Mouse (Mus musculus) c-Kit-positive CD71-positive TER-119-negative erythroid progenitor cells, embryonic 14.5 days (primary cell): ENCODE results near the gene Bok.

Experiments used
- DNase-seq: peaks from one replicate; pipeline ENCODE4 v3.0.0-alpha.2; 2013; ENCODE audit warnings: low read depth

Bok gene

GRCm38 (mm10) chr1:93691106-93691505 is 5.6 kb downstream of the Bok start:
- no peak for DNase-seq

GRCm38 (mm10) chr1:93691786-93692357 is 6.4 kb downstream of the Bok start:
- DNase-seq, result no peak

DNA sequence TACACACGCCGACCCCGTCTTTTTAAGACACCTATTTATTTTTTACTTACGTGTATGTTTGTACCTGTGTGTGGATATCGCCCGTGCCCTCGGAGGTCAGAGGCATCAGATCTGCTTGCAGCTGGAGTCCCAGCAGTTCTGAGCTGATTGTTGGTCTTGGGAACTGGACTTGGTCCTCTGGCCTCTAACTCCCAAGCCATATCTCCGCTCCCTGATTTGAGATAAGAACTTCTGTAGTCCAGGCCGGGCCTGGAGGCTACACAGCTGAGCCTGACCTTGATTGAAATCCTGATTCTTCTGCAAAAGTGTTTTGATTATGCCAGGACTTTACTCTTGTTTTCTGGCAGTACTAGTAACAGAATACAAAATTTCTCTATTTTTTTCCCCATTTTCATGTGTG is 7.3 kb downstream of the Bok start:
- no peak for DNase-seq

GRCm38 (mm10) chr1:93693502-93693901 is 8.0 kb downstream of the Bok start:
- DNase-seq, result no peak

DNA sequence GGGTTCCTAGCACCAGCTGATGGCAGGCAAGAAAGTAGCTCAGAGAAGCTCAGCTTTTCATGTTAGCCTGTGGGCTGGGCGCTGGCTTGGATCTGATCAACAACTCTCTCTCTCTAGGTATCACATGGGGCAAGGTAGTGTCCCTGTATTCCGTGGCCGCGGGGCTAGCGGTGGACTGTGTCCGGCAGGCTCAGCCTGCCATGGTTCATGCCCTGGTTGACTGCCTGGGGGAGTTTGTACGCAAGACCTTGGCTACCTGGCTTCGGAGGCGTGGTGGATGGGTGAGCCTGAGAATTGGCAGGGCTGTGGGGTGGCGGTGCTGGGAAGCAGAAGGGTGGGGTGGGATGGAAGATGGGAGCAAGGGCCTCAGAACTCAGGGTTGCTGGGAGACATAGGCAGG is 8.5 kb downstream of the Bok start:
- no peak for DNase-seq

DNA sequence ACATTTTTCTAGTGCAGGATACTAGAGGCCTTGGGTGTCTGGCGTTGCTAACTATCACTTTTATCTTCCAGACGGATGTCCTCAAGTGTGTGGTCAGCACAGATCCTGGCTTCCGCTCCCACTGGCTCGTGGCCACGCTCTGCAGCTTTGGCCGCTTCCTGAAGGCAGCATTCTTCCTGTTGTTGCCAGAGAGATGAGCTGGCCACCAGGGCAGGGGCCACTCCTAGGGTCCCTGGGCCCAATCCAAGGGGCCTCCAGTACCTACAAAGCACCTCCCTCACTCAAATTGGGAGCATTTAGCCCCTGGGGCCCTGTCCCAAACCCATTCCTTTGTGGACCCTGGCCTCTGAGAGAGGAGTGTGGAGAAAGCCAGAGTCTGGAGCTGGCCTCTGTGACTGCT is 9.5 kb downstream of the Bok start:
- DNase-seq, result no peak

- DNase-seq, result no peak
Observed at GRCm38 (mm10) chr1:93697317-93697716, 11.9 kb downstream of the Bok start.

GRCm38 (mm10) chr1:93699159-93699558 is 13.7 kb downstream of the Bok start:
- DNase-seq, result no peak

- no peak for DNase-seq
Observed at GRCm38 (mm10) chr1:93702106-93702505, 16.6 kb downstream of the Bok start.

DNA sequence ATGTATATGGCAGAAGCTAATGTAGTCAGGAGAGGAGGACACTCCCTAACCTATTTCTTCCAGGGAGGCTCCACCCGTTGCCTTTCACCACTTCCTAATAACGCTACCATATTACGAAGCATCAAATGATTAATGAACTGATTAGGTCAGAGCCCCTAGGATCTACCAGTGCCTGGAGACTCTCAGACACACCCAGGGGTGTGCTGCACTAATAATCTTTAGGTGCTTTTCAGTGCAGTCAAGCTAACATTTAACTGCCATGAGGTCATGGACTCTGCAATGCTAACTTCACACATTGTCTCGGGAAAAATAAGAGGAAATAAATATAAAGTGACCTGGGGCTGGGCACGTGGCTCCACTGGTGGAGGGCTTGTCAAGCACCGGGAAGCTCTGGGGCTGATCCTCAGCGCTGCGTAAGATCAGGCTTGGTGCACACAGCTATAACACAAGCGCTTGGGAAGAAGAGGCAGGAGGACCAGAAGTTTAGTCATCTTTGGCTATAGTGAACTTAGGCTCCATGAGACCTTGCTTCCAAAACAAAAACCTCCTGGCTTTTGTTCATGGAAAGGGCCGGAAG is 18.1 kb downstream of the Bok start:
- DNase-seq, result no peak

GRCm38 (mm10) chr1:93704341-93704740 is 18.9 kb downstream of the Bok start:
- DNase-seq, result no peak

GRCm38 (mm10) chr1:93705389-93705788 is 19.9 kb downstream of the Bok start:
- DNase-seq, result no peak

DNA sequence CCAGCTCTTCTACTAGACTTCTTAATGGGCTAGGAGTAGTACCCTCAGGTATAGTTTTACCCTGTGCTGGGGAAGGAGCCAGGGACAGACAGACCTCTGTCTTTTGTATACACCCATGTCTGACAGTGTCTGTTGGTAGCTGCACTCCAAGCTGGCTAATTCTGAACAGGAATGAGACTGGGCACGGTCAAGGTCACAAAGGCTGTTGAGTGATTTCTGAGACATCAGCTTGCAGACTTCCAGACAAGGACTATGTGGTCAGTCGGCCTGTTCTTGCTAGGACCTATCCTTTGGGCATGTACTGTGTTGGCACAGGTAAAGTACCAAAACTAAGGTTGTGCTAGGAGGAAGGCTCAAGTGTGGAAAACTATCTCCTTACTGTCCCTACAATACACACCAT is 30.7 kb downstream of the Bok start:
- no peak for DNase-seq

DNA sequence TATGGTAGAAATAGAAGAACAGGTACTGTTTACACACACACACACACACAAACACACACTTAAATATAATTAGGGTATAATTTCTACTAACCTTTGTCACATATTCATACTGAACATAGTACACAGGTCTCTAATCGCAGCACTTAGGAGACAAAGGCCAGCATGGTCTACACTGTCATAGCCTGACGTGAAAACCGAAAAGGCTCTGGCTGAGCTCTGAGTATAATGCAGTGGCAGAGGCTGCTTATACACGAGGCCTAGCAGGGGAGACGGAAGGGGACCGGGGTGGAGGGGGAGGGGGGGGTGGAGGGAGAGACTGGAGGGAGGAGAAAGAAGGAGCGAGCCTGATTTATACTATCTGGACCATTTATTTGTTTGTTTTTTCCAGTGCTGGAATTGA is 36.1 kb downstream of the Bok start:
- DNase-seq, result no peak

GRCm38 (mm10) chr1:93724623-93725022 is 39.2 kb downstream of the Bok start:
- no peak for DNase-seq

- no peak for DNase-seq
Observed at GRCm38 (mm10) chr1:93725665-93726064, 40.2 kb downstream of the Bok start.

DNA sequence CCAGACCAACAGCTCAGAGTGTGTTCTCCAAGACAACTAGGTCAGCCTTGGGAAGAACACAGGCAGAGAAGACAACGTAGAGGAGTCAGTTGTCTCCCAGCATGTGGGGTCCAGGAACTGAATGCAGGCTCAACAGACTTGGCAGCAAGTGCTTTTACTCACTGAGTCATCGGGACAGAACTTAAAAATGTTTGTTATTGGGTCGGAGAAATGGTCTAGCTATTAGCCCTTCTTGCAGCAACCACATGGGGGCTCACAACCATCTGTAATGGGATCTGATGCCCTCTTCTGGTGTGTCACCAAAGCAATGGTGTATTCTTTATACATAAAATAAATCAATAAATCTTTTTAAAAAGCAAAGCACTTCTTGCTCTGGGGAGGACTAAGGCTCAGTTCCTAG is 40.7 kb downstream of the Bok start:
- no peak for DNase-seq

GRCm38 (mm10) chr1:93726974-93727373 is 41.5 kb downstream of the Bok start:
- no peak for DNase-seq

DNA sequence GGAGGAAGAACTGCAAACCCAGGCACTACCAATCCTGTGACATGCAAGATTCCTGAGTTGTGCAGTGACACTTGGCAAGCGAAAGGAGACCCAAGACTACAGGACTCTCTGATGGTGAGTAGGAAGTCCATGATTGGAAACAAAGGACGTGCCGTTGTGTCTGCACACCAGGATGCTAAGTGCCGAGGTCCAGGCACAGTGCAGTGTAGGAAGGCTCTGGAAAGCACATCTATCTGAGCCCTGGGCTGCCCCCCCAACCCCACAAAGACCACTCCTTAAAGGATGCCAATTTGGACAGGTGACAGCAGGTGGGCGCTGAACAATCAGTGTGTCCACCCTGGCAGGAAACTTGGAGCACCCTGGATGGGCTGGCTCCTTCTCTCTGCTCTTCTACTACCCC is 45.6 kb downstream of the Bok start:
- DNase-seq, result no peak

GRCm38 (mm10) chr1:93731880-93732281 is 46.4 kb downstream of the Bok start:
- no peak for DNase-seq

- no peak for DNase-seq
Observed at GRCm38 (mm10) chr1:93735859-93736258, 50.4 kb downstream of the Bok start.

DNA sequence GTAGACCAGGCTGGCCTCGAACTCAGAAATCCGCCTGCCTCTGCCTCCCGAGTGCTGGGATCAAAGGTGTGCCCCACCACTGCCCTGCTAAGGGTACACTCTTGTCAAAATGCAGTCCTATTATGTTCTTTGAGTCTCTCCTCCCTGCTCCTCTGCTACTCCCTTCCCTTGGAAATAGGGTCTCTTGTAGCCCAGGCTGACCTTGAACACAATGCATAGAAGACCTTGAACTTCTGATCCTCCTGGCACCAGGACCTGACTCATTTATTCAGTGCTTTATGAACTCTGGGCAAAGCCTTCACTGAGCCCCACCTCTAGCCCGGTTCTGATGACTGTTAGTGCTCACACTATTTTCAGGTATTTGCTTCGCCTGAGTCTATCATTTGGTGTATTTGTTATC is 52.3 kb downstream of the Bok start:
- no peak for DNase-seq

DNA sequence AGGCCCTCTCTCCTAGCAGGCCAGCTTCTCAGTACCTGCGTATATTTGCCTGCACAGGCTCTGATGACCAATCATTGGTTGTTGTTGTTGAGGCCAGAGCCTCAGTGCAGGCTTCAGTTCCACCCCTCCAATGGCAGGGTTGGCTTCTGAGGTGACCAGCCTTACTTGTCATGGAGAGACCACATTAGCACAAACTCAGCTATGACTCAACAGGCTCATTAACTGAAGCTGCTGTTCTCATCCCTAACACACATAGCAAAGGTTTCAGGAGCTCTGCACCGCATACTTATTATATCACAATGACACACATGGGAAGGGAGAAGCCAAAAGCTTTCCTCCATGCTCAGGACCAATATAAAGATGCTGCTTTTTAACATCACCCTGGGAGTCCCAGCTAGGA is 55.2 kb downstream of the Bok start:
- no peak for DNase-seq

- DNase-seq, result no peak
Observed at GRCm38 (mm10) chr1:93741987-93742386, 56.5 kb downstream of the Bok start.

DNA sequence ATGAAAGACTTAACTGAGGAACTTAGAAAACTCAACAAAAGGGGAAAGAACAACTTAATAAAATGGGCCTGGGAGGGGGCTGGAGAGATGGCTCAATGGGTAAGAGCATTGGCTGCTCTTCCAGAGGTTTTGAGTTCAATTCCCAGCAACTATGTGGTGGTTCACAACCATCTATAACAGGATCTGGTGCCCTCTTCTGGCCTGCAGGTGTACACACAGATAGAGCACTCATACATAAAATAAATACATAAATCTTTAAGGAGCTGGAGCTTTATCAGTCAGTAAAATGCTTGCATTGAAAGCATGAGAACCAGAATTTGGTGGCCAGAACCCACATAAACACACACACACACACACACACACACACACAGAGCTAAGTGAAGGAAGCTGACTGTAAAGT is 57.5 kb downstream of the Bok start:
- DNase-seq, result no peak
